Mouse (Mus musculus) left cerebral cortex, postnatal 36 days (tissue): ENCODE measurements at regions not wholly inside any gene's neighbourhood (a gene's known extent, or its start where the extent isn't known, plus 50 kb on each side); places are given as distances from the start of the nearest gene placed in this dataset.

Experiments used
- DNase-seq, 2 experiments: peaks; one replicate each; pipeline ENCODE4 v3.0.0; 2021 to 2022; ENCODE audit warnings: low spot score in 2 of 2, mixed read lengths in 1 of 2
- intact Hi-C: fragments of 180-260 bp; cut with DNase I; formaldehyde crosslinking; loops from one replicate; pipeline ENCODE4 v1.15.1; 2025

DNA sequence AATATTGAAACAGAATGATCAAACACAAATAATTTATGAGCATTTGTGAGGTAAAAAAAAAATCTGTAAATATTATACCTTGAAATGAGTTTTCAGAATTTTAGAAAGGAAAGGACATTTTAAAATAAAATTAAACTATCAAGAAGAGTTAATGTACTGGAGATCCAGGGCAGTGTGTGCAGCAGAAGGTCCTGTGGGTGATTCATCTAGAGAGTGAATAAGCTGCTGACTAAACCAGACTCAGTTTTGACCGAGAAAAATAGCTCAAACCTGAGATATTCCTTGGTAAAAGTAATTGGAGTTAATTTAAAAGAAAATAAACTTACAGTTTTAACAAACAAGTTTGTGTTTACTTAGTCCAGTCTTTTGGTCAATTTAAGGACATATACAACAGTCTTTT is 1118.6 kb upstream of the Celf2 start:
- intact Hi-C loops, result no loop called here
- DNase-seq, result no peak

DNA sequence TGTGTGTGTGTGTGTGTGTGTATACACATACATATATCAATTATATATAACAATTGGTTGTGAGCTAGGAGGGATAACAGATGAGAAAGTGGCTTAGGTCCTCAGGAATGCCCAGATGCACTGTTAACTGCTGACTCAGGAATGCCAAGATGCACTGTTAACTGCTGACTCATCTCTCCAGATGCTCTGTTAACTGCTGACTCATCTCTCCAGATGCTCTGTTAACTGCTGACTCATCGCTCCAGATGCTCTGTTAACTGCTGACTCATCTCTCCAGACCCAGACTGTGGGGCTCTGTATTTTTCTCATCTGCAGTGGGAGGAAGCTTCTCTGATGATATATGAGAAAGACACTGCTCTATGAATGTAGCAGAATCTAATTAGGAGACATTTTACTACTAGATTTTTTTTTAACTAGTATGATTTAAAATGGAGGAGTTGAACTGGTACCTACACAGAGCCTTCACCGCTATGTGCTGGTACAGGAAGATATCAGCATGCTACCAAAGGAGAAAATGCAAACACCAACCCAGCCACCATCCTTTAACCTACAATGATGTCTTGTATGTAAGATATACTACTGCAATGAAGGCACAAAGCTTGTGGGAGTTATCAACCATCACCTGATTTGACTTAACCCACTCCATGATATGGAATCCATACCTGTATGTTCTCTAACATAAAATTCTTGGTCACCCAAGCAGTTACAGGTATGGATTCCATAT is 1119.3 kb upstream of the Celf2 start:
- DNase-seq, result peak; percentile 21 to 23
- intact Hi-C loops, result no loop called here

DNA sequence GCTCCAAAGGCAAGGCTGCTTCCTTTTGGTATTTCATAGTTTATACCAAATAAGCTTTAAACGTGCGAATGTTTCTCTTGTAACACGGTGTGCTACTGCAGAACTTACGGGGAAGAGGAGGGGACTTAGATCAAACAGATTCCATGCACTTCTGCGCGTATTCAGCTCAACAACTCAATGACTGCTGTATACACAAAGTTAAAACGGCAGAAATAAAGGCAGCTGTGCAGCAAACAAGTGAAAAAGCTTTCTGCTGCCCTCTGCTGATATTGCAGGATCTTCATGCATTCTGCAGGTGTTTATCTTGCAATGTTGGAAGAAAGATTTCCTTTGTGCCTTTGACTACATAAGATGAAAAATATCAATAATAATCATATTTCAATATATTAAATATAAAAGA is 1128.7 kb upstream of the Celf2 start:
- intact Hi-C loops, result no loop called here

DNA sequence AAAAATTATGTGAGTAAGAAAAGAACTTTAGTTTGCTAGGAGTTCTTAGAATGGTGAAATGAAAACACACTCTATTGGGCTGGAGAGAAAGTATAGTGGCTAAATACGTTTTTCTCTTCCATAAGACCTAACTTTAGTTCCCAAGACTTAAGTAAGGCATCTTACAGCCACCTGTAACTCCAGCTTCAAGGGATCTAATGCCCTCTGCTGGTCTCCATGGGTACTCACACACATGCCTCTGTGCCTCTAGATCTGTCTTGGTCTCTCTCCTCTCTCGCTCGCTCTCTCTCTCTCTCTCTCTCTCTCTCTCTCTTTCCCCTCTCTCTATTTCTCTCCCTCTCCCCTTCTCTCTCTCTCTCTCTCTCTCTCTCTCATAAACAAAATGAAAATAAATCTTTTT is 1129.9 kb upstream of the Celf2 start:
- intact Hi-C loops, result no loop called here
- no peak for DNase-seq

More for the DNA sequence above, 1128.7 kb upstream of the Celf2 start:
- DNase-seq, result peak; percentile 18 to 30

DNA sequence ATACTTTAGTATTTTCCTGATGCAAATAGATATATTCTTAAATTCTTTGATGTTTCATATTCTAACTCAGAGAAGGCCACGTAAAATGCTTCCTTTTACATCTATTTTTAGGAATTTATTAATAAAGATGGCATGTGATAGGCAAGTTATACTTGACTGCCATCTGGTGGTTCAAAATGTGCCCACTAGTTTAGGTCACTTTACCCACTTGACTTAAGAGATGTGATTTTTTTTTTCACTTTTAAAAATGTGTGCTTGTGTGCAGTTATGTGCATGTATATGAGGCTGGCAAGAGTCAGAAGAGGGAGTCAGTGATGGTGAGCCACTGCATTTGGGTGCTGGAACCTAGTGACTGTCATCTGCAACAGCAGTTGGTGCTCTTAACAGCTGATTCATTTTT is 1136.1 kb upstream of the Celf2 start:
- intact Hi-C loops, result no loop called here
- no peak for DNase-seq

DNA sequence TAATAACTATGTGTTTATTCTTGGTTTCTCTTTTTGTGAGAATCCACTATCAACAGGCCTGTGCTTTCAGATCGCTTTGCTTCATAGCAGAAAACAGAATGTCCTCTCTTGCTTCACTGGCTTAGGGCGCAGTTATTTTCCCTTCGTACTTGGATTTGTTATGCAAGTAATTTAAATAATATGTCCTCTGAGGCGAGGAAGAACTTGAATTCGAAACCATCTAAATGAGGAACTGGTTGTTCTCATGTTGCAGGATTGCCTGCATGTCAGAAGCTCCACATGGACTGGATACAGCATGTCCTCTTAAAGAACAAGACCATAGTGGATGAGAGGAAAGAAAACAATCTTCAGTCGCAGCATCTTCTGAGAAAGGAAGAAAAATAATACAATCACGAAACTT is 1151.2 kb upstream of the Celf2 start:
- DNase-seq, result no peak

DNA sequence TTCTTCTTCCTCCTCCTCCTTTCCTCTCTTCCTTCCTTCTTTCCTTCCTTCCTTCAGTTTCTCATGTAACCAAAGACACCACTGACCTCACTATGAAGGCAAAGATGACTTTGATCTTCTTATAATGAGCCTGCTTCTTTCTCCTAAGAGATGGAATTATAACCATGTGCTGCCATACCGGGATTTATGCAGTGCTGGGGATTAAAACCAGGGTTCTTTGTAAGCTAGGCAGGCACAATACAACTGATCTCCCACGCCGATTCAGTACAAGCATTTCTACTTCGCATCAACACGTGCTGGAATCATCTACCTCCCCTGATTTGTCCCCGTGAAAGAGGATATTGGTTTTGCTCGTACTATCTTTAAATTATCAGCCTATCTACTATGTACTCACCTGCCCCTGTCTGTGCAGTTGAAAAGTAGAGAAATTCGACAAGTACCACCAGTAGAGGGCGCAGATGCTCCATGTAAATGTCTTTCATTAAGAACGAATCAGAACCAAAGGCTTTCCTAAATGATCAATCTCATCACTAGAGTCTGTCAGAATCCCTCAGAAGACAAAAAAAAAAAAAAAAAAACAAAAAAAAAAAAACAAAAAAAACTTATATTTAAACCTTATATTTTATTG is 1164.5 kb upstream of the Celf2 start:
- intact Hi-C loops, result loop anchor here (2.0 to 10.0 kb wide), 3 partner anchors 1211 to 1611 kb away; partner anchors contain the start of genes 4930412O13Rik and 9230102O04Rik
- DNase-seq, result peak; percentile 33 to 65

More for the DNA sequence above, 1151.2 kb upstream of the Celf2 start:
- intact Hi-C loops, result no loop called here

DNA sequence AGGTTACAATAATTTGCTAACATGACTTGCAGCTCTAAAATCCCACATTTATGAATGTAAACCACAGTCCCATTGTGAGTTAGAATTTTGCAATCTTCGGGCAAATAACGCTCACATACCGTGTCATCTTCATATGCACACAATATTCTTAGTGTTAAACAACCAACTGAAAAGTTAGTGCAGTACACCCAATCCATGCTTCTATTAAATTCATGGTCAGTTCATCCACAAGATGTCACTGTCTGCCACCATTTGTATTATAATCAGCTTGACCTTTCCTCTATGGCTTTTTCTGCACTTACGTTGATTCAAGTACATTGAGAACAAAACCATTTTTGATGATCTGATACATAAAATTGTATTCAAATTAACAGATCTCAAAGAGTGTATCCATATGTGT is 1166.2 kb upstream of the Celf2 start:
- no peak for DNase-seq
- intact Hi-C loops, result loop anchor here (2.0 to 10.0 kb wide), 3 partner anchors 1209 to 1609 kb away; partner anchors contain the start of genes 4930412O13Rik and 9230102O04Rik

DNA sequence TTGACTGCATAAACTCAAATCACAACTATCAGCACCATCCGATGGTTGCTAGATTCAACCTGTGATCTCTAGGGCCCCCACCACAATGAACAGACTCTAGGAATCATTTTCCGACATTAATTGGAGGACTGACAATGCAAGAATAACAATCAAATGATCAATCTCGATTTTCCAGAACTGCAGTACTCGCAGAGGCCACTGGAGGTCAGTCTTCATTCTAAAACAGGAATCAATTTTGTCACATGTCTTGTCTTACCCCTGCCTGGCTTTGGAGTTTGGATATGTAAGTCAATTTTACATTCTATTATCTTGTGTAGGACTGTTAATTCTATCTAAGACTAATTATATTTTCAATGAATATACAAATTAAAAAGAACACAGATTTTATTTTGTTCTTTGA is 1167.2 kb upstream of the Celf2 start:
- intact Hi-C loops, result loop anchor here (10.0 kb wide), 2 partner anchors 1208 to 1608 kb away; partner anchors contain the start of genes 4930412O13Rik and 9230102O04Rik
- peak in 1 of 2 experiments; percentile 12 for DNase-seq

DNA sequence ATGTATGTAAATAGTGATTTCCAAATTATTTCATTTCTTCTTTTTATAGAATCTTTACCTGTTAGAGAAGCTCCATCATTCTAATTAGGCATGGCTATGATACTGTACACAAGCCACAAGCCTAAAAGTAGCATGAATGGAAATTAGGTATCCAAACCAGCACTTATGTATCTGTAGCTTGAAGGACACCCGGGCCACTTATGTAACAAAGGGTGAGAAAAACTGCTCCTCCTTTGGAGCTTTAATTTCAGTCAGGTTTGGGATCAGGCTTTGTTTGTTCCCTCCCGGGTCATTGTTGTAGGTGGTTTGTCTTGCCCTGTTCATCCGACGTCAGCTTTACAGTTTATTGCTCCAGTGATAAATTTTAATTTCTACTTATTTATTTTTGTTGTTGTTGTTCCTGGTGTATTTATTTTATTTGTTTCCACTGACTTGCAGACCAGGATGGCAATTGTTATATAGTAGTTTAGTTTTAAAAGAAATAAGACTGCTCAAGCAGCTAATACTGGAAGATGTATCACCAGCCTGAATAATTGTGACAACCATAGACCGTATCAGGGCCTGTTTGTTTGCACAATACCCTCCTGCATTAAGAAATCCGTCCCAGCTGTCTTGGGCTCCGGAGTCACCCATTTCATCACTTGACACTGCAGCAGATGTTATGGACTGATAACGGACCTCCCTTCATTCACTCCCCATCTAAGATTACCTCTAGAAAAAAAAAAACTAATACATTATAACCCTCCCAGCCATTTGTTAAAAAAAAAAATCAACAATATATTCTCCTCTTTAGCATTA is 1181.7 kb upstream of the Celf2 start:
- intact Hi-C loops, result no loop called here
- DNase-seq, result no peak

DNA sequence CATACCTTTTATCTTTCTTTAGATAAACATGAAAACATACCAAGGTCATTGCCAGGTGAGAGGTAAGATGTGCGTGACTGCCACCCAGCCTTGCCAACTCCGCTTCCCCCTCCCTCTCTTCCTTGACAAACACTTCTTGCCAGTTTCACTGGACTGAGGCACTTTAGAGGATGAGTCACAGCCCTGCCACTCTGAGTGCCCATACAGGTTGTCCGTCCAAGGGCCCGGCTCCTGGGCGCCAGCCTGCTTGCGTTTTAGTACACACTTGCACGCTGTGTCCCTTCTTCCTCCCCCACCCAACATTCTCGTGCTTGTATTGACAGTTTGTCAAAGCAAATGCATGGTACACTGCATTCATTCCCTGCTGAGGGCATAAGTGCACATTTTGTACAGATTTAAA is 1151.7 kb upstream of the 4930412O13Rik start:
- no peak for DNase-seq
- intact Hi-C loops, result no loop called here

DNA sequence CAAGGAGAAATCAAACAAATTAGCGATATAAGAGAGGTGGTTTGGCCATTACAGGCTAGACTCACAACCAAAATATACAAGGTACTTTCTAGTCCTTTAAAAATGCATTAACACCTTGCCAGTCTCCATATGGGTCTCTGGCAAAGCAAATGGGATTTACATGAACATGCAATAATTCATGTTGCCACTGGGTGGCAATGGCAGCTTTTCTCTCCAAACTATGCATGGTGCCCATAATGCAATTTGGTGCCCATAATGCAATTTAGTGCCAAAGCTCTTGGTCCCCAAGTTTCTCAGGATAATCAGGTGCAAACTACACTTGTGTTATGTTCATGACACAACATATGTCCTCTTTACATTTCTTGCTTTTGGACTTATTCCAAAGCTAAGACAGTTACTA is 1126.9 kb upstream of the 4930412O13Rik start:
- intact Hi-C loops, result loop anchor here (5.0 to 10.0 kb wide), 2 partner anchors 1131 to 1258 kb away; partner anchors contain the start of genes 4930412O13Rik and 9230102O04Rik

DNA sequence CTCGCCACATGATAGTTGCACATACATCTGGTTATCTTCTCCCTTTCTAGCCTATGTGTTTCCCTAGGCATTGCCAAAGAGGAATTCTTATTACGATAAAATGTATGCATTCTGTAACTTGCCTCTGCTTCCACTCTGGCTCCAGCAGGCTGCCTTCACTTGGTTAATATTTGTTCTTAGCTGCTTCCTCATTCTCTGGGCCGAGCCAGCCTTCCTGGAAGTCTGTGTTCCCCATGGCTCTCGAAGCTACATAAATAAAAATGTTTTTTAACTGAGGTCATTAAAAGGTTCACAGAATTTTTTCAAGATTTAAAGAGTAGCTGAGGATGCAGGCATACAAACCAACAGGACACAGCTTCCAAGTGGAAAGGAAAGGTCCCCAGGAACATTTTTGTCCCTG is 1124.5 kb upstream of the 4930412O13Rik start:
- no peak for DNase-seq
- intact Hi-C loops, result loop anchor here (10.0 kb wide), 1 partner anchor 1128 kb away; the partner anchor contains the start of genes 4930412O13Rik and 9230102O04Rik

More for the DNA sequence above, 1126.9 kb upstream of the 4930412O13Rik start:
- peak in 1 of 2 experiments; percentile 17 for DNase-seq

DNA sequence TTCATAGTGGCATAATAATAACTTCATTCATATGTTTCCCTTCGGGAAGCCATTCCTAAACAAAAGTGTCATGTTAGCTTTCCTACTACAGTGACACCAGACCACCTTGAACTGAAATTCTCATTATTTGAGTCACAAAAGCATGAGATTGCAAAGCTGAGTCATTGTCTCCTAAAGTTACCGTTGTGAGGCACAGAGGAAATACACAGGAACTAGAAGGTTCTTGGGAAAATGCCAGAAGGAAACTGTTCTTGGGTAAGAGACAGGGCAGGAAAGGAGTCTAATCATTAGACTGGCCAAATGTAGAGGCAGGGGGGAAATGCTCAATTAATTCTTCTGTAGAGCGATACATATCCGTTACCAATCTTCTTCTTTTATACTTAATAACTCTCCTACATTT is 1110.4 kb upstream of the 4930412O13Rik start:
- intact Hi-C loops, result no loop called here
- DNase-seq, result no peak

DNA sequence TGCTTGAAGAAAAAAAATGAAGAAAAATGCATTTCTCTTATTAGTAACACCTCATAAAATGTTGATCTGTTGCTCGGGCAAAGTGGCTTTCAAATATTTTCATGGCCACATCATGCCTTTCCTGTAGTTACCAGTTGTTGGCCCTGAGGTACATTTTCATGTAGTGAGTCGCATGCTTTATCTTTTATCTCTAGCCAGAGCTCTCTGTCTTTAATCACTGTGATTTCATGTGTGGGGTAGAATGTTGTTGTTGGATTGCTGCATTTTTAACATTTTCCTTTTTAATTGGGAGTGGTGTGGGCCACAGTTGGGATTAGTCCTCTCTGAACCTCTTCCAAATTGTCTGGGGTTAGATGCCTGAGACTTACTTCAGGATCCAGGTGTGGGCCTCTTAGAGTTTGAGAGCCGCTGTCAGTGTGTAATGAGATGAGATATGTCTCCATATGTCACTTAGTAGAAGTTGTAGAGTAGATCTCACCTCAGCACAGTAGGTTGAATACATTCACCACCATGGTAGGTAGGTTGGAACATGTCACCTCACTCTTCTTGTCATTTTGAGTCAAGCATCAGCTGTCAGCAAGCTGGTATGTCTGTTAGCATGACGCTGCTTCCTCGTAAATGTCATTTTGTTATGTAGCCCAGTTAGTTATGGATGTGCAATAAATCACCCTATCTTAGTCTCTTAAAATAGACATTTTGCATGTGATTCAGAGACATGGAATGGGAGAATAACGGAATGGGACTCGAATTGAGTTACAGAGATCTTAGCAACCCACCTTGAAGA is 1099.7 kb upstream of the 4930412O13Rik start:
- intact Hi-C loops, result no loop called here
- DNase-seq, result no peak

DNA sequence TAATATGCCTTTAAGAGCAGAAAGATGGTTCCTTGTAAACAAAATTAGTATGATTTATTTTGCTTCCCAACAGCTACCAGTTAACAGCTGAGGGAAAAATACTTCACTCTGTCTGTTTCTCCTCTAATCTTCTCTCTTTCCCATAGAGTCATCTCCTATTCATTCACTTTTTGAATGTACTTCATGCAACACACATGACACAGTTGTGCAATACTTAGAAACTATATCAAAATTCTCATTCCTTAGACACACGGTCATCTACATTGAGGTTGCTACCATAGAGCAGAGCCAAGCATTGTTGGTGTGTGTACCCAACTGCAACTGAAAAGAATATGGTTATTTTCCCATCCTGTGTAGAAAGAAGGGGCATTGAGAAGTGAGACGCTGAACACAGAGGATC is 1098.8 kb upstream of the 4930412O13Rik start:
- intact Hi-C loops, result no loop called here
- no peak for DNase-seq

DNA sequence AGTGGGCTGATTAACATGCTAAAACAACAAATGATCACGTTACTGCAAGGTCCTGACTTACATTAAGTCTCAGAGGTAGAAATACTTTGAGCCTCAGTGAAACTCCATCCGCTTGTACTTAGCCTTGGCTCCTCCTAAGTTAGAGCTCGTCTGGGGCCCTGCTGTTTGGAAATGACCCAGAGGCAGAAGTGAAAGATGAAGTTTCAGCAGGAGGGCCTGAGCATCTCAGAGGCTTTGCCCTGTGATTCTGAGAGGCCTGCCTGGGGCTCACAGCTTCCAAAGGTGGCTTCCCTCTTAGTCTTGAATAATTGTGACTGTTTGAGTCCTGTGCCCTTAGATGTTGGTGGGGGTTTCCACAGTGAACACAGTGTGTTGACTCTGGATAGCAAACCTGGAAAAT is 1079.0 kb upstream of the 4930412O13Rik start:
- intact Hi-C loops, result no loop called here
- no peak for DNase-seq

DNA sequence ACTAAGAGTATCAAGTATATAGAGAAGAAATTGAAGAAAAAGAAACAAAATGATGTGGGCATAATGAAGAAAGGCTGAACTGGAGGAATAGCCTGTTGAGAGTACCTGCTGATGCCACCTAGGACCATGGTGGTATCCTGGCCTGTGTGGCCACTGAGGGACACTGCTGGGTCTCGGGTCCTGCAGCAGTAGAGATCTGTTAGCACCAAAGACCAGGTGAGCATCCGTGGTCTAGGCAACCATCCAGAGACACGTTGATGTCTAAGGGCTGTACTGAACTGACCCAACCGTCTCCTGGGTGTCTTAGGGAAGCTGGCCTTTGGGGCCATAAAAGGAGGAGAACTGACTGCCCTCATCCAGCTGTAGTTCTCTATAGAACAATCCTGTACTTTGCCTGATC is 1071.4 kb upstream of the 4930412O13Rik start:
- DNase-seq, result no peak
- intact Hi-C loops, result no loop called here

DNA sequence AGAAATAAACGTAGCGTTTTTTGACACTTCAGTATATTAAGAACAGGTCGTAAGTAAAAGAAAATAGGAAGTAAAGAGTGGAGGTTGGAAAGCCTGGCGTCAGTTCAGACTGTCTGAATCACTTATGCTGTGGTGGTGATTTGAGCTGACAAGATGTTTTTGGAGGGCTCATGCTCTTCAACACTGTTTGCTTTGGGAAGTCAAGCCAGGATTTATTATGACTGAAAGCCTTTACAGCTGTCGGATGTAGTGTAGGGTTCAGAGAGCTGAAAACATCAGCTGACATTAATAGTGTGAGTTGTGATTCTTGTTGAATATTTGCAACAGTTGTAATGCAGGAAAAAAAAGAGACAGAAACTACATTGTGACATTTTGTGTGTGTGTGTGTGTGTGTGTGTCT is 1062.9 kb upstream of the 4930412O13Rik start:
- intact Hi-C loops, result no loop called here
- DNase-seq, result no peak
